11 mouse cellular contexts compared by ENCODE assay signal in genomic region chr2:31700545-31701446, GRCm38 (mm10). TPM values are rescaled to one million over a fixed set of nuclear protein-coding genes. Genes with fewer than 3 reads are reported as not detected.
DNase-seq lines count a peak whose midpoint lies in the region; ATAC-seq and TF ChIP-seq lines count a peak whose summit lies in the region.
"Had no signal": no experiment of that assay in that cellular context is flagged by ENCODE, and none has a peak within 500 bp of the region (broad histone marks: within the 10 kb centered on the region; RNA-seq: fewer than 3 reads in every experiment).

No protein-coding gene starts in this region.

- H3K27me3 ChIP-seq in heart, embryonic 16.5 days (ENCODE audit: control insufficient read depth, insufficient read depth, low read length) = no peaks in the 10 kb centered on the region
- no peaks in the 10 kb centered on the region for H3K27me3 ChIP-seq in E14TG2a.4 (ENCODE audit: insufficient read depth, low read length)
- H3K27me3 ChIP-seq in embryonic facial prominence, embryonic 14.5 days (replicated peaks; ENCODE audit: control insufficient read depth, insufficient read depth, low read length) = no peaks in the 10 kb centered on the region
- H3K27me3 ChIP-seq: lung, embryonic 15.5 days had no signal

- H3K4me3 ChIP-seq in heart, embryonic 16.5 days (ENCODE audit: low read length) = no peak overlapping the region
- no peak overlapping the region for H3K4me3 ChIP-seq in E14TG2a.4 (replicated peaks; ENCODE audit: low read length)
- H3K4me3 ChIP-seq in embryonic facial prominence, embryonic 14.5 days (ENCODE audit: low read depth, low read length) = no peak overlapping the region
- H3K4me3 ChIP-seq: lung, embryonic 15.5 days had no signal

- DNase-seq in heart, postnatal 14 days = no peak
- DNase-seq in embryonic facial prominence, embryonic 14.5 days (ENCODE audit: low spot score) = peak; percentile 36
- peak; percentile 41 for DNase-seq in mesoderm, embryonic 11.5 days (ENCODE audit: low read depth, low spot score)
- no peak for DNase-seq in MN1 (ENCODE audit: low spot score)
- DNase-seq in c-Kit-positive CD71-positive TER-119-positive erythroid progenitor cells, embryonic 14.5 days (ENCODE audit: low spot score) = no peak
- no peak for DNase-seq in frontal cortex, adult 2 months (ENCODE audit: extremely low spot score in 1 of 2, low spot score in 1 of 2)
- DNase-seq: cerebellum, adult 9-10 months had no signal

- H3K9me3 ChIP-seq in heart, embryonic 16.5 days (replicated peaks; ENCODE audit: control insufficient read depth, low read length) = no peaks in the 10 kb centered on the region
- no peaks in the 10 kb centered on the region for H3K9me3 ChIP-seq in E14TG2a.4 (ENCODE audit: low read length)
- no peaks in the 10 kb centered on the region for H3K9me3 ChIP-seq in embryonic facial prominence, embryonic 14.5 days (ENCODE audit: control insufficient read depth, low read length)
- H3K9me3 ChIP-seq: G1E; lung, embryonic 15.5 days had no signal

- intact Hi-C loops in heart, postnatal 14 days (cut with DNase I) = no loop called here

- peak; percentile 32 for TF ChIP-seq CTCF in E14TG2a.4 (conservative IDR thresholded peaks at IDR 0.05; ENCODE audit: low read length)

- no peak overlapping the region for H3K9ac ChIP-seq in heart, embryonic 16.5 days (ENCODE audit: low read length)
- H3K9ac ChIP-seq in embryonic facial prominence, embryonic 14.5 days (ENCODE audit: low read depth, low read length) = no peak overlapping the region
- H3K9ac ChIP-seq: lung, embryonic 15.5 days had no signal

- H3K27ac ChIP-seq in heart, embryonic 16.5 days (ENCODE audit: low read length) = peak overlapping the region; percentile 72
- no peak overlapping the region for H3K27ac ChIP-seq in embryonic facial prominence, embryonic 14.5 days (replicated peaks; ENCODE audit: low read depth, low read length)
- H3K27ac ChIP-seq: lung, embryonic 15.5 days had no signal

- peak; percentile 76 for ATAC-seq in heart, embryonic 16.5 days (replicated peaks; ENCODE audit: extremely low read depth, insufficient read depth, low FRiP score)
- ATAC-seq in embryonic facial prominence, embryonic 14.5 days (ENCODE audit: low read depth) = no peak

- H3K36me3 ChIP-seq in heart, embryonic 16.5 days (ENCODE audit: control insufficient read depth, insufficient read depth) = peaks cover 3% of the 10 kb centered on the region
- H3K36me3 ChIP-seq in E14TG2a.4 (ENCODE audit: insufficient read depth, low read length) = peaks cover 43% of the 10 kb centered on the region
- H3K36me3 ChIP-seq in embryonic facial prominence, embryonic 14.5 days (ENCODE audit: control insufficient read depth, insufficient read depth, low read length) = peaks cover 29% of the 10 kb centered on the region

- WGBS in heart, embryonic 16.5 days = 24% methylated on average over 7 of the region's 7 CpGs
- 60% methylated on average over 7 of the region's 7 CpGs for WGBS in embryonic facial prominence, embryonic 14.5 days

- no peak overlapping the region for H3K4me2 ChIP-seq in heart, embryonic 16.5 days (ENCODE audit: low read depth, low read length)
- no peak overlapping the region for H3K4me2 ChIP-seq in embryonic facial prominence, embryonic 14.5 days (ENCODE audit: low read depth, low read length)
- H3K4me2 ChIP-seq: lung, embryonic 15.5 days had no signal

- H3K4me1 ChIP-seq in heart, embryonic 16.5 days (ENCODE audit: control insufficient read depth, insufficient read depth, low read length) = peaks cover 14% of the 10 kb centered on the region
- H3K4me1 ChIP-seq in E14TG2a.4 (replicated peaks; ENCODE audit: low read depth, low read length) = peaks cover 22% of the 10 kb centered on the region
- H3K4me1 ChIP-seq in embryonic facial prominence, embryonic 14.5 days (ENCODE audit: control insufficient read depth, insufficient read depth, low read length) = no peaks in the 10 kb centered on the region
- H3K4me1 ChIP-seq: lung, embryonic 15.5 days had no signal

RNA-seq across cellular contexts. Expression of gene Abl1, which starts 12.6 kb away (rescaled TPM):
- polyA plus RNA-seq in heart, embryonic 16.5 days (2015; fragmentation: Nextera tagmentation; extraction: Ambion mirVana) = 24.0 and 29.8 TPM in 2 replicates
- total RNA-seq in heart, postnatal 14 days (2021) = 10 to 100 TPM; 43.1 to 45.7 TPM
- polyA plus RNA-seq in embryonic facial prominence, embryonic 14.5 days (2014; fragmentation: Nextera tagmentation; extraction: Ambion mirVana) = 47.8 and 48.9 TPM in 2 replicates
- 35.2 and 39.5 TPM in 2 replicates for polyA plus RNA-seq in frontal cortex, adult 2 months (2012; rRNA removed)

RNA-seq across cellular contexts. Expression of gene Exosc2, which starts 30.3 kb away (rescaled TPM):
- 37.3 and 42.0 TPM in 2 replicates for polyA plus RNA-seq in heart, embryonic 16.5 days (2015; fragmentation: Nextera tagmentation; extraction: Ambion mirVana)
- total RNA-seq in heart, postnatal 14 days (2021) = 1 to 10 TPM; 9.1 to 9.2 TPM
- polyA plus RNA-seq in embryonic facial prominence, embryonic 14.5 days (2014; fragmentation: Nextera tagmentation; extraction: Ambion mirVana) = 36.8 and 44.2 TPM in 2 replicates
- 27.4 and 31.0 TPM in 2 replicates for polyA plus RNA-seq in frontal cortex, adult 2 months (2012; rRNA removed)

Comparison
In these comparisons a context has a peak if more than half of its experiments do, and no peak if none do; other contexts are left out.
1. DNase-seq: peak in embryonic facial prominence, embryonic 14.5 days (single experiment) and mesoderm, embryonic 11.5 days (single experiment); none in heart, postnatal 14 days (0 of 2), MN1 (single experiment), c-Kit-positive CD71-positive TER-119-positive erythroid progenitor cells, embryonic 14.5 days (single experiment) and frontal cortex, adult 2 months (0 of 2).